Mouse (Mus musculus) MEL (cell line): ENCODE results near the gene Creb3l2. TPM values are rescaled to one million over a fixed set of nuclear protein-coding genes. Genes with fewer than 3 reads are reported as not detected.

Experiments used
- DNase-seq: peaks from one replicate; pipeline ENCODE4 v3.0.0; 2011; ENCODE audit warnings: low read depth, low spot score
- H3K27ac ChIP-seq: 2 replicates; pipeline ENCODE4 v1.5.1; 2012; ENCODE audit warnings: low read depth, mild to moderate bottlenecking, control low read depth, low read length, moderate library complexity; ENCODE audit not compliant: control insufficient read depth
- H3K27me3 ChIP-seq, 2 experiments: fragments of 150-350 bp in 1 of 2; sonication (generic) in 1 of 2; 2 replicates each; pipeline ENCODE4 v1.6.1; 2012; ENCODE audit warnings: low read length in 2 of 2, mild to moderate bottlenecking in 2 of 2, improper control_type of control experiment in 1 of 2, moderate library complexity in 1 of 2; ENCODE audit not compliant: insufficient read depth in 2 of 2, control insufficient read depth in 1 of 2
- H3K36me3 ChIP-seq, 2 experiments: 2 replicates each; pipeline ENCODE4 v1.6.1; 2012 to 2014; ENCODE audit warnings: low read length in 2 of 2, improper control_type of control experiment in 1 of 2, inconsistent platforms in 1 of 2, mild to moderate bottlenecking in 1 of 2; ENCODE audit not compliant: insufficient read depth in 2 of 2, control insufficient read depth in 1 of 2
- H3K4me1 ChIP-seq, 2 experiments: fragments of 150-350 bp in 1 of 2; sonication (generic) in 1 of 2; 2 replicates each; pipeline ENCODE4 v1.6.1; 2012; ENCODE audit warnings: low read length in 2 of 2, improper control_type of control experiment in 1 of 2, mild to moderate bottlenecking in 1 of 2; ENCODE audit not compliant: insufficient read depth in 2 of 2, control insufficient read depth in 1 of 2
- H3K4me3 ChIP-seq, 2 experiments: fragments of 150-350 bp in 1 of 2; sonication (generic) in 1 of 2; 2 replicates each; pipeline ENCODE4 v1.5.1; 2012; ENCODE audit warnings: low read depth in 2 of 2, low read length in 2 of 2, mild to moderate bottlenecking in 2 of 2, moderate library complexity in 2 of 2, control low read depth in 1 of 2, improper control_type of control experiment in 1 of 2; ENCODE audit not compliant: control insufficient read depth in 1 of 2, insufficient read depth in 1 of 2
- H3K79me2 ChIP-seq: 2 replicates; pipeline ENCODE4 v1.6.1; 2012; ENCODE audit warnings: mild to moderate bottlenecking, low read length, moderate library complexity; ENCODE audit not compliant: control insufficient read depth, poor library complexity, insufficient read depth
- H3K9ac ChIP-seq: 2 replicates; pipeline ENCODE4 v1.6.1; 2012; ENCODE audit warnings: low read depth, mild to moderate bottlenecking, control low read depth, low read length, moderate library complexity; ENCODE audit not compliant: control insufficient read depth, poor library complexity, severe bottlenecking
- H3K9me3 ChIP-seq: fragments of 150-350 bp; sonication (generic); replicated peaks from 2 replicates; pipeline ENCODE4 v1.6.1; 2012; ENCODE audit warnings: mild to moderate bottlenecking, low read length, improper control_type of control experiment, moderate library complexity; ENCODE audit not compliant: insufficient read depth
- CHD2 ChIP-seq: IDR thresholded peaks from 2 replicates; pipeline ENCODE4 v1.6.1; 2011; ENCODE audit warnings: low read length, improper control_type of control experiment
- CTCF ChIP-seq, 3 experiments: IDR thresholded peaks in 2 of 3; conservative IDR thresholded peaks in 1 of 3; 2 replicates each; pipeline ENCODE4 v1.5.1; 2011 to 2012; ENCODE audit warnings: low read length in 3 of 3, low read depth in 2 of 3, mild to moderate bottlenecking in 2 of 3, improper control_type of control experiment in 1 of 3, inconsistent platforms in 1 of 3, mixed read lengths in 1 of 3, moderate library complexity in 1 of 3; ENCODE audit not compliant: control insufficient read depth in 1 of 3, insufficient read depth in 1 of 3, poor library complexity in 1 of 3, severe bottlenecking in 1 of 3
- EP300 ChIP-seq, 2 experiments: IDR thresholded peaks; 2 replicates each; pipeline ENCODE4 v1.6.1; 2011; ENCODE audit warnings: improper control_type of control experiment in 2 of 2, low read length in 2 of 2, low read depth in 1 of 2, mild to moderate bottlenecking in 1 of 2
- GABPA ChIP-seq: IDR thresholded peaks from 2 replicates; pipeline ENCODE4 v1.6.1; 2012; ENCODE audit warnings: low read depth, mild to moderate bottlenecking, inconsistent platforms, low read length, improper control_type of control experiment, moderate library complexity
- JUND ChIP-seq: IDR thresholded peaks from 2 replicates; pipeline ENCODE4 v1.6.1; 2011; ENCODE audit warnings: low read depth, mild to moderate bottlenecking, improper control_type of control experiment, low read length
- MAX ChIP-seq: IDR thresholded peaks from 2 replicates; pipeline ENCODE4 v1.6.1; 2011; ENCODE audit warnings: low read length, improper control_type of control experiment
- MEF2A ChIP-seq: IDR thresholded peaks from 2 replicates; pipeline ENCODE4 v1.6.1; 2014; ENCODE audit warnings: low read depth, mild to moderate bottlenecking, inconsistent platforms, low read length, improper control_type of control experiment; ENCODE audit not compliant: poor library complexity, insufficient replicate concordance, severe bottlenecking; ENCODE audit errors: extremely low read depth
- MXI1 ChIP-seq: IDR thresholded peaks from 2 replicates; pipeline ENCODE4 v1.6.1; 2011; ENCODE audit warnings: mild to moderate bottlenecking, low read depth, low read length, improper control_type of control experiment
- MYB ChIP-seq: IDR thresholded peaks from 2 replicates; pipeline ENCODE4 v1.6.1; 2011; ENCODE audit warnings: mild to moderate bottlenecking, low read depth, low read length, improper control_type of control experiment
- MYC ChIP-seq: IDR thresholded peaks from 2 replicates; pipeline ENCODE4 v1.6.1; 2011; ENCODE audit warnings: low read depth, mild to moderate bottlenecking, low read length, improper control_type of control experiment, moderate library complexity
- NRF1 ChIP-seq: IDR thresholded peaks from 2 replicates; pipeline ENCODE4 v1.6.1; 2014; ENCODE audit warnings: low read depth, mild to moderate bottlenecking, inconsistent platforms, low read length, improper control_type of control experiment, moderate library complexity; ENCODE audit not compliant: poor library complexity, insufficient read depth, severe bottlenecking
- POLR2AphosphoS2 ChIP-seq: IDR thresholded peaks from 2 replicates; pipeline ENCODE4 v1.6.1; 2011; ENCODE audit warnings: low read length, improper control_type of control experiment
- RCOR1 ChIP-seq: IDR thresholded peaks from 2 replicates; pipeline ENCODE4 v1.6.1; 2012; ENCODE audit warnings: low read depth, mild to moderate bottlenecking, inconsistent platforms, low read length, improper control_type of control experiment
- SIN3A ChIP-seq: IDR thresholded peaks from 2 replicates; pipeline ENCODE4 v1.6.1; 2012; ENCODE audit warnings: low read length, improper control_type of control experiment, inconsistent platforms
- SMC3 ChIP-seq: IDR thresholded peaks from 2 replicates; pipeline ENCODE4 v1.6.1; 2011; ENCODE audit warnings: low read depth, low read length, improper control_type of control experiment
- TAL1 ChIP-seq: IDR thresholded peaks from 2 replicates; pipeline ENCODE4 v1.6.1; 2012; ENCODE audit warnings: mild to moderate bottlenecking, inconsistent platforms, low read length, moderate library complexity, mixed read lengths
- TBP ChIP-seq: IDR thresholded peaks from 2 replicates; pipeline ENCODE4 v1.8.0; 2011; ENCODE audit warnings: low read depth, low read length, improper control_type of control experiment
- TCF12 ChIP-seq: IDR thresholded peaks from 2 replicates; pipeline ENCODE4 v1.6.1; 2014; ENCODE audit warnings: low read depth, mild to moderate bottlenecking, inconsistent platforms, low read length, improper control_type of control experiment, moderate library complexity
- USF1 ChIP-seq: IDR thresholded peaks from 2 replicates; pipeline ENCODE4 v1.6.1; 2014; ENCODE audit warnings: low read depth, mild to moderate bottlenecking, inconsistent platforms, low read length, improper control_type of control experiment, moderate library complexity
- ZMIZ1 ChIP-seq: IDR thresholded peaks from 2 replicates; pipeline ENCODE4 v1.6.1; 2012; ENCODE audit warnings: low read depth, mild to moderate bottlenecking, inconsistent platforms, low read length, improper control_type of control experiment, moderate library complexity
- ZNF384 ChIP-seq: IDR thresholded peaks from 2 replicates; pipeline ENCODE4 v1.6.1; 2012; ENCODE audit warnings: low read depth, mild to moderate bottlenecking, inconsistent platforms, low read length, improper control_type of control experiment
- polyA plus RNA-seq, 2 experiments: library from polyadenylated mRNA; stranded (reverse) in 1 of 2; unstranded in 1 of 2; fragments of >175 nt in 1 of 2; fragments of >200 nt in 1 of 2; gene quantifications; 2 replicates each; pipeline versions ENCODE4 v1.2.1 to v1.2.4; 2012; ENCODE audit warnings: low replicate concordance in 2 of 2, low read depth in 1 of 2; ENCODE audit not compliant: insufficient read length in 2 of 2, insufficient read depth in 1 of 2, missing spikeins in 1 of 2
- total RNA-seq: library from RNA; depleted of rRNA; stranded (reverse); fragments of 300-350 nt; gene quantifications from 2 replicates; pipeline ENCODE4 v1.2.3, GENCODE M21; 2012

Creb3l2 gene
- total and polyA plus RNA-seq, 3 experiments = not detected

GRCm38 (mm10) chr6:37290691-37291090, 151.3 kb downstream of the Creb3l2 start:
- Histone ChIP-seq H3K36me3 (no peaks in the 10 kb centered on the region), H3K9me3 (no peaks in the 10 kb centered on the region), H3K4me3 (no peak overlapping the region), H3K4me1 (no peaks in the 10 kb centered on the region), H3K9ac (no peak overlapping the region), H3K27ac (no peak overlapping the region), H3K79me2 (no peaks in the 10 kb centered on the region), H3K27me3 (no peaks in the 10 kb centered on the region)
- TF ChIP-seq CHD2 = no peak
- no peak for TF ChIP-seq TAL1
- TF ChIP-seq RCOR1 = no peak
- TF ChIP-seq MAX = no peak
- TF ChIP-seq NRF1 = no peak
- no peak for TF ChIP-seq ZMIZ1
- no peak for TF ChIP-seq TBP
- no peak for TF ChIP-seq MEF2A
- TF ChIP-seq CTCF (IDR thresholded peaks at IDR 0.05 in 2 of 3, conservative IDR thresholded peaks at IDR 0.05 in 1 of 3; ENCODE audit: control insufficient read depth in 1 of 3, insufficient read depth in 1 of 3, low read depth in 2 of 3, low read length in 3 of 3, poor library complexity in 1 of 3, severe bottlenecking in 1 of 3) = no peak
- TF ChIP-seq TCF12 = no peak
- no peak for TF ChIP-seq JUND
- TF ChIP-seq MXI1 = no peak
- no peak for TF ChIP-seq MYB
- no peak for TF ChIP-seq SIN3A
- no peak for TF ChIP-seq GABPA
- TF ChIP-seq EP300 (IDR thresholded peaks at IDR 0.05; ENCODE audit: low read depth in 1 of 2, low read length in 2 of 2) = no peak
- TF ChIP-seq ZNF384 = no peak
- no peak for TF ChIP-seq MYC
- no peak for TF ChIP-seq USF1
- no peak for TF ChIP-seq SMC3
- no peak for DNase-seq

GRCm38 (mm10) chr6:37286134-37286533, 155.8 kb downstream of the Creb3l2 start:
- TF ChIP-seq POLR2AphosphoS2 = no peak
- Histone ChIP-seq H3K36me3 (no peaks in the 10 kb centered on the region), H3K4me1 (no peaks in the 10 kb centered on the region), H3K27ac (no peak overlapping the region), H3K9ac (no peak overlapping the region), H3K27me3 (no peaks in the 10 kb centered on the region), H3K79me2 (no peaks in the 10 kb centered on the region), H3K4me3 (no peak overlapping the region), H3K9me3 (no peaks in the 10 kb centered on the region)
- DNase-seq = no peak
